Mouse (Mus musculus) kidney, adult 11 months (tissue): ENCODE measurements at regions not wholly inside any gene's neighbourhood (a gene's known extent, or its start where the extent isn't known, plus 50 kb on each side); places are given as distances from the start of the nearest gene placed in this dataset.
A peak's percentile ranks its signal among the peaks of the same experiment; 100 is the strongest.

Experiments used
- DNase-seq: peaks from one replicate; pipeline ENCODE4 v3.0.0; 2022

DNA sequence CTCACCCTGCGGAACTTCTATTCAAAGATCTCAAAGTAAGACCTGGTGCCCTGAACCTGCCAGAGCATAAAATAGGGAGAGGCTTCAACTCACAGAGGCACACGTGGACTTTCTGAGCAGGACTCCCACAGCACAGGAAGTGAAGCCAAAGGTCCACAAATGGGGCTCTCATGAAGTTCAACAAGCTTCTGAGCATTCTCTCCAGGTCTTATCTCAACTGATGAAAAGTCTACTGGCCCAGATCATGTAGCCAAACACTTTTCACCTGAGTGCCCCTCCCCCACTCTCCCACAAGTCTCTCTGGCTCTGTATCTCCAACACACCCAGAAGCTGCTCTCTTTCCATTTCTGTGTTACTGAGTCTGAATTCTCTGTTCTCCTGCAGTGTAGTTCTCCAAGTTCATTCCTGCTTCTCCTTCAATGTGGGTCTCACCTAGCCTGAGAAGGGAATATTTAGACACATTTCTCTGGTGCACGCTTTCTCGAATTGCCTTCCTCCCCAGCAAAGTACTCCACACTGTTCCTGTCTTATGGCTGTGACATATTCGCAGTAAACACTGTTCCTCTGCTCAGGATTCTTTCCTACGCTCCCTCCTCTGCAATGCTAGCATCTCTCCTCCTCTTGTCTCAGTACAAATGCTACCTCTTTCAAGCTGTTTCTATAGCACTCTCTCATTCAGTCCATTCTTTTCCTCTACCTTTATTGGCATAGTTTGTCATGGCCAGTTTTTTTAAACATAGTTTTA is 303.4 kb upstream of the Adamts9 start:
- DNase-seq = no peak

DNA sequence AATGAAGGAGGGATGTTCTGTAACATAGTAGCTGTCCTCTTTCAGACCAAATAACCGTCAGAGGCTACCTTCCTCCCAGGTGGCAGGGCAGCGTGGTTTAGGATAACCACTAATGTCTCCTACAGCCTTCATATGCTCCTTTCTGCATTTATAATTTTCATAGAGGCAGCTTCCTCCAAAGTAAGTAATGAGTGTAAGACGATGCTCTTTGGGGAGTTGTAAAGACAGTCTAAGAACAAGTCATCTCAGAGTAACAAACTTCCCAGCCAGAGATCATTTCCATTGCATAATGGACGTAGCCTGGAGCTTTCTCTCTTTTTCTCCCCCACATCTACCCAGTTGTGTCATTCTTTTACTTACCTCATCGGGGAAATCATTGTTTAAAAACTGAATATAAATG is 292.3 kb upstream of the Adamts9 start:
- no peak for DNase-seq

DNA sequence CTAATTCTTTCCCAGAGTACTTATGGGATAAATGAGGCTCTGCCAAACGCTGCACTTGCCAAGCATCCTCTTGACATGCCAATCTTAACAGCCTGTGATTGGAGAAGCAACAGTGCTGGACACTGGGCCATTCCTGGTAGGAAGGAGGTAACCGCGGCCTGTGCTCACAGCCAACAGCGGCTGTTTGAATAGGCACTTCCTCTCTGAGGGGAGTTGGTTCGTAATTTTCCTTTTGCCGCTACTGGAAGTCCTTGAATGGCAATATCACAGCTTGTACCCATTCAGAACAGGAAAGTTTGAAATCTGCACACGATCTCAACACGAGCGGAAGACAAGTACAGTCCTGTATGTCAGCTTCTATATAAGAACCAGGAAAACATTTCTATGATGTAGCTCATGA is 289.3 kb upstream of the Adamts9 start:
- DNase-seq = no peak

DNA sequence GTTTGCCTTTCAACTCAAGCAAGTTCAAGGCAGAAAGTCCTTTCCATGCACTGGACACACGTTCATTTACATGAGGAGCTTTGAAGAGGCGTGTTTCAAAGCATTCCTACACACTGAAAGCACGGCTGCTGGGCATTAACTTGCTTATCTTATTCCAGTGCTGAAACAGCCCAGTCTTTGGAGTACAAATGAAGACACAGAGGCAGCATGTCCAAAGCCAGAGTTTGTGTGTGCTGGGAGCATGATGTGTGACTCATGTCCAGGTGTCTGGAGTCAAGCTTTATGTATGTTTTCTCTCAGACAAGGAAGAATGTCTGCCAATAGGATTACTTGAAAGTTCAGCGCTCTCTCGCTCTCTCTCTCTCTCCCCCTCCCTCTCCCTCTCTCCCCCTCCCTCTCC is 287.2 kb upstream of the Adamts9 start:
- DNase-seq = no peak

DNA sequence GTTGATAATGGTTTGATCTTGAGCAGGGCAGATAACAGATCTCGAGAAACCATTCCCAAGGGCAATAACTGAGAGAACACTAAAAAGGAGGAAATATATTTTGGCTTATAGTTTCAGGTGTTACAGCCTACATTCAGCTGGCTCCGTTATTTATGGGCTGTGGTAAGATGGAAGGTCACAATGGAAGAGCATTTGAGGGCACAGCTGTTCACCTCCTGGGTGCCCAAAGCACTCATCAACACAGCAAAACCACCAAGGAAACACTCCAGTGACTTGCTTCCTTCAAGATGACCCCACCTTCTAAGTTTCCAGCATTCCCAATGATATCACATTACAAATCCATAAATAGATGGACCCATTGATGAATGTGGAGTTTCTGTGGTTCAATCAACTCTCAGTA is 286.0 kb upstream of the Adamts9 start:
- DNase-seq = no peak

DNA sequence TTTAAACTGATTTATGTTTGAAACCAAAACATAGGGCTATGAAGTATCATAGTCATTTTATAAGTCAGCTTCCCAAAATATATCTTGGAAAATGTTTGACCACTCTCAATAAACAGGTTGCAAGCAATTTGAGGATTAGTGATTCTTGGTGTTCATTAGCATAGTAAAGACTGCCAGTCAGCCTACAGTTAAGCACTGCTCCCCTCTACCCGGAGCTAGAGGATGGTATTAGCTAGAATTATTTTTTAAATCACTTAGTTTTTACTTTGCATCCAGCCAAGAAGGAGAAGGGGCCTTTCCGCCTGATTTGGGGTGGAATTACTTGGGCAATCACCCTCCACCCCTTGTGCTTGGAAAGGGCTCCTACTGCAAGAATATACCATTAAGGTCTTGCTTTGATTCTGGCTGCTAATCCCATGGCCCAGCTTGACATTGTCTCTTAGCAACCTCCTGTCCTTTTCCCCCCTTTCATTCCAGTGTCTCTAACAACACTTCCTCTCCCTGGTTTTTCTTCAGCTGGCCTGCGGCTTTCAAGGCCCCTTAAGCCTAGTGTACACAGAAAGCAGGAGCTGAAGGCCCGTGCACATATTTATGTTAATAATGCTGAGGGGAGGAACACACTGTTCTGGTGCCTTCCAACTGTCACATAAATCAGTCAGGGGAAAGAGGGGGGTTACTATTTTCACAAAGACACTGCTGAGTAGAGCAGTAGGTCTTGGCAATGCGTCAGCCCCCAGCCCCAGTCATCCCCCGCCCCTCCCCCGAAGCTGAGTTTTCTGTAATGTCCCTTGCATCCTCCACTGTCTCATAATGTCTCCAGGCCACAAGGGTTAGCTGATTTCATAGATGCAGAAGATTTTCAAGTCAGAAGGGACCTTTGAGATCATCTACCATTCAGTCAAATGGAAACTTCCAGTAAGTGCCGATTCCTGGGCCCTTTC is 280.6 kb upstream of the Adamts9 start:
- DNase-seq = peak; percentile 7

DNA sequence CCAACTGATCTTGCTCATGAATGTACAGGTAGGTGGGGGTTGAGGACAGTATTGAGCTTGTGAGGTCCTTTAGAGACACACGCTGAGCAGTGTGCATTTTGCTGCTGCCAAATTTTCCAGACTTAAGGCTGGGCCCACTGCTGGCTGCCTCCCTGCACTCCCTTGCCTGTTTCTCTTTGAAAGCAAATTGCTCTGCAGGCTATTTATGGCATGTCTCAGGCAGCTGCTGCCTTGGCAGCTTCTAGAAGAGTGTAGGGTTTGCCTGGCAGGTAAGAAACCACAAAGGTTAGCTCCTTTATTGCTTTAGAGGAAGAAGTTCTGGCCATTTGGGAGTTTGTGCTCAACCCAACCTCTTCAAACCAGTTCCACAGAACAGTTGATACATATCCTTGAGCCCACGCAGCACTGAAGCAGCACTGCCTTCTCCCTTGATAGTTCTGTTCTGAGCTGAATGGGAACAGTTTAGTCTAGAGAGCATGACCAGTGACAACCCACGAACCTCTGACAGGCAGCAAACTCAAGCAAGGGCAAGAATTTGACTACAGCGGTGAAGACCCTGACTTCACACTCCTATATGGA is 274.8 kb upstream of the Adamts9 start:
- DNase-seq = peak; percentile 5

DNA sequence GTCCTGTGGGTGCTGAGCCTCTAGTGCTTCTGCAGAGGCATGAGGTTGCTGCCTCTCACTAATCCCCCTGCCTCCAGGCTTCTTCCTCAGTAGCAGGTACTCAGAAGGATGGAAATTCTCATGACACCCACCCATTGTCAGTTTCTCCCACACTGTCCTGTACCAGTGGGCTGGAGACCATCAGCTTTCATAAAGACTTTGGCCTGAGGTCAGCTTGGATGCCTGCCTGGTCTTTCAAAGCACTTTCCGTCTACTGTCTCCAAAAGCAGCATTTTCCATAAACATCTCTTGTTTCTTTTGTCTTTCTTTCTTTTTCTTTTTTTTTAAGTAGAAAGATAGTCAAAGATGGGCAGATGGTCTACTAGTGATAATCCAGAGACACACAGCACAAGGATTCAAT is 257.6 kb upstream of the Adamts9 start:
- DNase-seq = no peak

DNA sequence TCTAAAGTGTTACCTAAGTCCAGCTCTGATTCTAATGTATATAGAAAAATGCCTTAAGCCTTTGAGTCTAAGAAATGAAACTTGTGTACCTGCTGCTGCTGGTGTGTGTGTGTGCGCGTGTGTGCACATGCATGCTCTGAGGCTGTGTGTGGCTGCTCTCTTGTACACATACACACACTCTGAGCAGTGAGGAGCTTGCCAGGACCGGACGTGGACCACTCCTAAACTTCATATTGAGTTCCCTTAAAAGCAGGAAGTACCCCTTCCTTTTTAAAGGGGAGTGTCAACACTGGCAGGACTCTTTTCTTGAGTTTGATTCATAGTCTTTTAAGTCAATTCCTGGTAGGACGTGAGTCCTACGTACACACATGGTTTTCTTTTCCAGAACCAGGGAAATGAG is 251.4 kb upstream of the Adamts9 start:
- peak; percentile 3 for DNase-seq

DNA sequence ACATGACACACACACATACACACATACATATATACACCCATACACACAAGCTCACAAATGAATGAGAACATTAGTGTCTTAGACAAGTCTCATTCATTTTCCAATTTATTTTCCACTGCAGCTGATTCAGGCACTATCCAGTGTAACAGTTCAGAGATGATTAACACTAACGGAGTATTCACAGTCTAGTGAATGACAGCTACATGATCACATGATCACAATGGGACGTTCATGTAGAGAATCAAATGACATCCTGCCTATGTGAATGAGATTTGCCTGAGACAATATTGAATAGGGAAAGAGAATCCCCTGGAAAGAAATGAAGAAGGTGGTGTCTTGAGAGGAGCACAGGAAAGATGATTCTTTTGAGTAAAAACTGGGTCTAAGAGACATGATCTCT is 249.7 kb upstream of the Adamts9 start:
- no peak for DNase-seq

DNA sequence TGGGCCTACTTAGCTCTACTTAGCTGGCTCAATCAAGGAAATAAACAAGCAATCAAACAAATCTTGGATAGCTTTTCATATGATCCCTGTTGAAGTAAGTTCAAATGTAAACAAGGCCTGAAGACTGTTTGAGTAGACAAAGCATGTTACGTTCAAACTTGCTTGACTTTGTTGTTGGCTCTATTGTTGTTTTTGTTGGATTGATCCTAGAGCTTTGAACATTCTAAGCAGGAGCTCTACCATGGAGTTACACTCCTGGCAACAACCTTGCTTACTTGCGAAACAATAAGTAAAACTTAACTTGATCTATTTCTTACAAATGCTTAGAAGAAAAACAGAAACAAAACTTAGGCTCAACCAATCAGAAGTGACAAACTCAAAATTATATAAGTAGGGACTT is 247.7 kb upstream of the Adamts9 start:
- no peak for DNase-seq

DNA sequence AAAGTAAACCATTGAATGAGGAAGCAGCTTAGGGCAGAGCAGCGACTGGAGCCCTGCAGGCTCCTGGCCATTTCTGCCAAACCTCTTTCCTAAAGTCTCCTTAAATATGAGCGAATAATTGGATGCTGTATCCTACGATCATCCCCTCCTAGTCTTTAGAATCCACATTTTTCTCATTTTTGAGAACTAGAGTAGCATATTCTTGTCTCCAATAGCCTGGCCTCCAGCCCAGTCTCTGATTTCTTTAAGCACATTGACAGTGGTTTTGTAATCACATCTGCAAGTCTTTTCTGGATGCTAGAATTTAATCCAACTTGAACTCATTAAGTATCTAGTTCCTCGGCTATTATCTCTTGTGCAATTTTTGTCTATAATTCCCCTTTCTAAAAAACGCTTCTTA is 225.2 kb upstream of the Adamts9 start:
- no peak for DNase-seq

DNA sequence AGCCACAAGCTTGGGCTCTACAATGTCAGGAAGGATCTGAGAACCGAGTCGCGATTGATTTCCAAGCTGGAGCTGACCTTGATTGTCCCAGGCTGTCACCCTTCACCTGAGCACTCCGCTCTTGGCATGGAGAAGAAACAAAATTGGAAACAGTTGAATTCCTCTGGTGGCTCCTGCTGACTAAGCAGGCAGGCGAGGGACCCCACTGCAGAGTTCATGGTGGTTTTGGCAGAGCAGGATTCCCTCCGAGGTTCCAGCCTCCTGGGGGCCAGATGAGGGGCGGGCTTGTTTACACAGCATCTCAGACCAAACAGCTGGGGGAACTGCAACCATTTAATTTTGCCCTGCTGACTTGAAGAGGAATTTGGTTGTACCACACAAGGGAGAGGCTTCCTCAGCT is 224.0 kb upstream of the Adamts9 start:
- no peak for DNase-seq

DNA sequence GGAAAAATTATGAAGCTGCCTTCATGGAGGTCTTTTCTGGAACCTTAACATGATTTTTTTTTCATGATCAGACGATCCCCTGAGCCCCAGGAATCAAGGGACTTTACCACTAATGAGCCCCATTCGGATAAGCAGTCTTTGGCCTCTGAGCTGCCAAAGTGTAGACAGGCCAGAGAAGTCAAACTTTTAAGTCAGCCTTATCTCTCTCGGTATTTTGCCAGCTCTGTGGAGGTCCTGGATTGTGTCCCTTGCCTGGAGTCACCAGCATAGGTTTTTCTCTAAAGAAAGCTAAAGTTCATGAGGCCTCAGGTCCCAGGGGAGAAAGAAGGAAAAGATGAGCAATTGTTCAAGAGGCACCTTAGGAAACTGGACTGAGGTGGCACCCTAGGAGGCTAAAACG is 222.7 kb upstream of the Adamts9 start:
- DNase-seq = no peak

DNA sequence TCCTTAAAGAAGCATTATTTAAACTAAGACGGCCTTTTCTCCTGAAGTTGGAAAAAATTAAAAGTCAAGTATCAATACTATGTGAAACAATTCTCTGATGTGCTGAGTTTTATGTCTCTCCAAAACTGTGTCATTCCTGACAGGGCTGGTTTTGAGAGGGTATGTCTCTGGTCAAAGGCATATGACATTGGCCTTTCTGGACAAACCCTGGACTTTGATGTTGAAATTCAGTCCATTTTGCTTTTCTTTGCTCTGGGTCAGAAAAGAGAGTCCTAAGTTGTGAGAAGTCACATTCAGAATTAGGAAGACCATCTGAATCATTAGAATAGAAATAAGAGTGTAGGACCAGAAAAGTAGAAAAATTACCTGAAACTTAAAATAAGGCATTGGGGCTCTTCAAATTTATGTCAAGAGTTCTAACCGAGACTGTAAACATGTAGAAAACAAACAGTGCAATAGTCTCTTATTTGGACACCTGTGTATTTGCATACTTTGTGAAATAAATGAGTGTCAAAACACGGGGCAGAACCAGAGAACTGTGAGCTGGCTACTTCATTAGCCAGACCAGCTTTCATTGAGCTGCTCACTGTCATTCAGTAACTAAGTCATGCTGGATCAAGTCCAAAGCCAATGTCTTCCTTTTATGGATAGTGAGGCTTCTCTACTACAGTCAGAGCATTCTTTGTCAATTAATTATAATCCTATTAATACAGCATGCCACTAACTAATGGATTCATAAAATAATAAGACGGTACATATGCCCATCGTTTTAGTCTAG is 209.3 kb upstream of the Adamts9 start:
- DNase-seq = peak; percentile 11

DNA sequence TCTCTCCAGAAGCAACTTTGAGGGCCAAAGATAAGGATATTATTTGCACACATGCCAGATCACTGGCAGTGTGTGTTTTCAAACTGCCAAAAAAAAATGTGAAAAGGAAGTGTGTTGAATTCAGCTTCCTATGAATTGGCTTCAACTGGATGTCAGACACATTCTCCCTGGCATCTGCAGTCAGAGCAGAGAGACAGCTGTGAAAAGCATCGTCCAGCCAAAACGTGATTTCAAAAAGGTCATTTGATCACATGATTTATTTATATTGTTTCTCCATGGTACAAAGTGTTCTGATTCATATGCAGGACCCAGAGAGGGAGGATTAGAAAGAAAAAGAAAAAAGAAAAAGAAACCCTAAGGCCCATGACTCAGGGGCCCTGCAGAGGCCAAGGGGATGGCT is 207.2 kb upstream of the Adamts9 start:
- DNase-seq = no peak

DNA sequence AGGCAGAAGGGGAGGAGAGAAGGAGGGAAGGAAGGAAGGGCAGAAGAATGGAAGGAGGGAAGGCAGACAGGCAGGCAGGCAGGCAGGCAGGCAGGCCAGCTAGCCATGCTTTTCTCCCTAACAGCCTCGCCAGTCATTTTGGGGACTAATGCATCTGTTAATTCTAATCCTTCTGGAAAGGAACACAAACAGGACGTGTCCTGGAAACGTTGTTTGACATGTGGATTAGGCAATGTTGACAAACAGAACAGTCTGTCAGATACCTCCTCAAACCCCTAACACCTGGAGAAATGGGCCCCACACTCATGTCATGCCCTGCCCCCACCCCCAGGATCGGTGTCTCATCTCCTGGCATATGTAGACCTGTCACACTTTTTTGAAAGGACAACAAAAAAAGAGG is 206.7 kb upstream of the Adamts9 start:
- DNase-seq = no peak

DNA sequence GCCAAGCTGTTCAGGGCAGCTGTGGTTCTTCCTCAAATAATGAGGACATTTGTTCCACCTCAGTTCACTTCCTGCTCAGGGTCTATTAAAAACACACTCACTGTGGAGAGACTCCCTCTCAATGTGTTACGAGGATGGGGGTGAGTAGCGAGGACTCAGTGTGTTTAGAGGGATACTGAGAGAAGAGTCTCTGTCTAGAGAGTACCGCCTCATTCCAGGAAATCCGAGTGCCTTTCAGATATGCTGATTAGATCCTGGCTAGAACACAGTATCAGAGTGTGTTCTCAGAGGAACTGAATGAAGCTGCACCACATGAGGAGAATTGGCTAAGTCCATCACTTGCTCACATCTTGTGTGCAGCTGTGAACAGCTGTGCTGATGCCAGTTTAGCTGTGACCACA is 197.0 kb upstream of the Adamts9 start:
- no peak for DNase-seq

DNA sequence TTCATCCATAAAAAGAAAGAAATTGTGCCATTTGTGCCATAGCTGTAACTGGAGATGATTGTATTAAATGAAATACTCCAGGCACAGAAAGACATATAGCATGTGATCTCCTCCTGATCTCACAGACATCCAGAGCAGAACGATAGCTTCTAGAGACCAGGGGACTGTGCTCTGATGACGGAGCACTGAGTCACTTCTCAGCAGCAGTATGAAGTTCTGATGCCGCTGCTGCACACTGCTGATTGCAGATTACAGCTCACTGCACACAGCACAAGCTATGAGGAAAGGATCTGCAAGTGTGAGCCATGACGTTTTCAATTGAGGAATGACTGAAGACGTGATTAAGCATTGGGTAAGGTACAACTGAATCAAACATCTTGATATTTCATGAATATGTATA is 190.6 kb upstream of the Adamts9 start:
- no peak for DNase-seq

DNA sequence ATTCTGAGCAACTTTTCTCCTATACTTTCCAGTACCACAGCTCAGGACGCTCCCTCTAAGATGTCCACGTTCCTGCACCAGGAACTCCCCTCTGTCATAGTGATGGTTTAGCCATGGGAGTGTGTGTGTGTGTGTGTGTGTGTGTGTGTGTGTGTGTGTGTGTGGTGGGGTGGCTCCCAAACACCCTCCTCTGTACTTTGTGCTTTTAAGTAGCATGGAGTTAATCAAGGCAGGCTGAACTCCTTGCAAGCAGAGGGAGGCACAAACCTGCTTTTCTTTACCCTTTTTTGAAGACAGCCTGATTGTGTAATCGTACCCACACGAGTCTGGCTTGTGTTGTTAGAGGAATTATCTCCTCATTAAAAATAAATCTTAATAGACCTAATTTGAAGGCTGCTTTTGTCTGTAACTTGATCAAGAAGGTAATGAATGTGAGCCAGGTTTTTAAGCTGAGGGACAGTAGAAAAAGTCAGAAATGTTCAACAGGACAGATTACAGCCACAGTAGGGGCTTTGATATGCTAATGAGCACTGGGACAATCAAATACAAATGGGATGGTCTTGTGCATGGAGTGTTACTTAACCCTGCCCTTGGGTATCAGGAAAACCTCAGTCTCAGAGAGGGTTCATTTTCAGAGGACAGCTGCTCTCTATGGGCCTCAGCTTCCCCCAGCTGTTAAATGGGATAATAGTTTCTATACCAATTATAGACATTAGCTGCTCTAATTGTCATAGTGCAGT is 187.8 kb upstream of the Adamts9 start:
- DNase-seq = no peak

DNA sequence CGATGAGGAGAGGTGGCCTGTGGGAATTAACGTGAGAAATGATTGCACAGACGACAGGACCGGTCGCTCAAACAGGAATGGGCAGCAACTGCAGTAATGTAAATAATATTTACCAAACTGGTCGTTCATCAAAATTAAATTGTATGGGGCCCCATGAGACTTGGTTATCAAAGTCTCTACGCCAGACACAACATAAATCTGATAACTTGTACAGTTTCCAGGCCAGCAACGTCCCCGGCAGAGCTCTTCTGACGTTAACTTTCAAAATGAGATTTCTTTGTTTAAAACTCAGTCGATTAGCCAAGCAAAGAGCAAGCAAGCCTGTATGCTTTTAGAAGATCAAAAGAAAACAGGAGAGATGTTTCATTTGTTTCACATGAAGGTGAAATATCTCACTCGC is 176.2 kb upstream of the Adamts9 start:
- no peak for DNase-seq

DNA sequence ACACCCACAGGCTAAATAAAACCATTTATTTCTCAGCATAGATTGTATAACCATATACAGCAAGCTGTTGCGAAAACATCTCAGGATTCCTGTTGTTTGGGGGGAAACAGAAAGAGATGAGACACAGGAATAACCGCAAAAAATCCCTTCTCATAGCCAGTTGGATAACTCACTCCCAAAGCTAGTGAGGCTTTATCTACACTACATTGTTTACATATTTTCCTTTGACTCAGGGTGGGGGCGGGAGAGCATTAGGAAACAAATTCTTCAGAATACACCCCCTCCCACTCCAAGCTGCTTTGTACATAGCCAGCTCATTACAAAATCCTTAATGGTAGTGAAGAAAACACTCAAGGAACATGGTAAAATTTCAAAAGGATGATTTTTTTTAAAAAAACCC is 170.1 kb upstream of the Adamts9 start:
- DNase-seq = no peak
